Mouse (Mus musculus) CH12.LX (cell line): ENCODE results near the gene Ext2.

Source experiments
- CHD1 ChIP-seq: IDR thresholded peaks from 2 replicates; pipeline ENCODE4 v1.6.1; 2012; ENCODE audit warnings: low read depth, low read length, improper control_type of control experiment, inconsistent platforms
- CTCF ChIP-seq, 2 experiments: IDR thresholded peaks in 1 of 2; conservative IDR thresholded peaks in 1 of 2; 2 replicates each; pipeline ENCODE4 v1.5.1; 2011 to 2012; ENCODE audit warnings: low read depth in 2 of 2, low read length in 2 of 2, improper control_type of control experiment in 1 of 2, inconsistent platforms in 1 of 2, mild to moderate bottlenecking in 1 of 2, moderate library complexity in 1 of 2
- E2F4 ChIP-seq: IDR thresholded peaks from 2 replicates; pipeline ENCODE4 v1.6.1; 2011; ENCODE audit warnings: low read depth, low read length, improper control_type of control experiment; ENCODE audit not compliant: insufficient replicate concordance
- EP300 ChIP-seq: IDR thresholded peaks from 2 replicates; pipeline ENCODE4 v1.6.1; 2011; ENCODE audit warnings: low read length, improper control_type of control experiment
- MAFK ChIP-seq: IDR thresholded peaks from 2 replicates; pipeline ENCODE4 v1.6.1; 2011; ENCODE audit warnings: low read length, improper control_type of control experiment; ENCODE audit not compliant: insufficient replicate concordance
- MAX ChIP-seq: IDR thresholded peaks from 2 replicates; pipeline ENCODE4 v1.6.1; 2011; ENCODE audit warnings: low read length, improper control_type of control experiment
- POLR2A ChIP-seq: IDR thresholded peaks from 2 replicates; pipeline ENCODE4 v1.6.1; 2011; ENCODE audit warnings: low read depth, mild to moderate bottlenecking, improper control_type of control experiment, low read length
- POLR2AphosphoS2 ChIP-seq: IDR thresholded peaks from 2 replicates; pipeline ENCODE4 v1.6.1; 2011; ENCODE audit warnings: low read depth, low read length, improper control_type of control experiment

DNA sequence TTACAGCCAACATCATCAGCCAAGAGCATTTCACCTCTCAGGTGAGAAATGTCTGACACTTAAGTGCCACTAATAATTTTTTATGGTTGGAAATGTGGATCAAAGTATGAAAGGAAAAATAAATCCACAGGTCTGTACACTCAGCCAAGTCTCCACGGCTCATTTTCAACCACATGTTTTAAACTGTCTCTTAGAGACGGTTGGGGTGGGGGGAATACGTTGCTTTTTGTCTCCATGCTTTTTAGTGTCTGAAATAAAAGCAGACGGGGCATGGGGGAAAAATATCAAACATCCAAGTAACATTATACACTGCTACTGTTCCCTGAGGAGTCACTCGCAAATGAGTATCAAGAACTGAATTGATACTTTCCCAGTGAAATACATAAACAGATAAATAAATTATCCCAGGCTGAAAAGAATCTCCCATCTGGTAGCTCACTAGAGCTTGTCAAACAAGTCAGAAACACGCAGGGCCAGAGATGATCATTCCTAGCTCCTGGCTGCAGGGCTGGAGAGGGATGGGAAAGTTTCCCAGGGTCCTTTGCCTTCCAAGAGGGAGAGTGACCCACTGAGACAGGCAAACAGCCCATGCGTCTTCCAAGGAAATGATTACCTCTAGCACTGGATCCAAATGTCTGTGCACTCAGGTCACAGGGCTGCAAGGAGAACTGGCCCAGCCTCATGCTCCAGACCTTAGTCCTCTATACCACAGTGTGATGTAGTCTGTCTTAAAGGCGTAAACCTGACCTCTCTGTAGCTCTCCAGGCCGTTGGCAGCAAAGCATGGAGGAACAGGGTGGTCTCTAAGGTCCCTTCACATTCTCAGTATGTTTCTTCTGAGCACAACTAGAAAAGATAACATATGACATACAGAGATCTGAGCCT, 102.3 kb downstream of the Ext2 start:
- TF ChIP-seq MAFK (no peak), E2F4 (no peak), EP300 (no peak), CTCF (conservative IDR thresholded peaks at IDR 0.05 in 1 of 2, IDR thresholded peaks at IDR 0.05 in 1 of 2; ENCODE audit: low read depth in 2 of 2, low read length in 2 of 2) (no peak), CHD1 (no peak), POLR2A (no peak), MAX (no peak), POLR2AphosphoS2 (no peak)
